Mouse (Mus musculus): Measurements from ENCODE around the gene Wdr81.

- no peak for TF ChIP-seq POLR2A (IDR thresholded peaks at IDR 0.05; ENCODE audit: low read depth, low read length)
- TF ChIP-seq CTCF (IDR thresholded peaks at IDR 0.05; ENCODE audit: extremely low read depth, insufficient read depth, insufficient read length, insufficient replicate concordance), result no peak
Observed at GRCm38 (mm10) chr11:75449695-75450094, 4.8 kb downstream of the Wdr81 start.

Data from spleen, adult 2 months (tissue).